Comparison of ENCODE assay signal across 17 mouse cellular contexts in the genomic region with DNA sequence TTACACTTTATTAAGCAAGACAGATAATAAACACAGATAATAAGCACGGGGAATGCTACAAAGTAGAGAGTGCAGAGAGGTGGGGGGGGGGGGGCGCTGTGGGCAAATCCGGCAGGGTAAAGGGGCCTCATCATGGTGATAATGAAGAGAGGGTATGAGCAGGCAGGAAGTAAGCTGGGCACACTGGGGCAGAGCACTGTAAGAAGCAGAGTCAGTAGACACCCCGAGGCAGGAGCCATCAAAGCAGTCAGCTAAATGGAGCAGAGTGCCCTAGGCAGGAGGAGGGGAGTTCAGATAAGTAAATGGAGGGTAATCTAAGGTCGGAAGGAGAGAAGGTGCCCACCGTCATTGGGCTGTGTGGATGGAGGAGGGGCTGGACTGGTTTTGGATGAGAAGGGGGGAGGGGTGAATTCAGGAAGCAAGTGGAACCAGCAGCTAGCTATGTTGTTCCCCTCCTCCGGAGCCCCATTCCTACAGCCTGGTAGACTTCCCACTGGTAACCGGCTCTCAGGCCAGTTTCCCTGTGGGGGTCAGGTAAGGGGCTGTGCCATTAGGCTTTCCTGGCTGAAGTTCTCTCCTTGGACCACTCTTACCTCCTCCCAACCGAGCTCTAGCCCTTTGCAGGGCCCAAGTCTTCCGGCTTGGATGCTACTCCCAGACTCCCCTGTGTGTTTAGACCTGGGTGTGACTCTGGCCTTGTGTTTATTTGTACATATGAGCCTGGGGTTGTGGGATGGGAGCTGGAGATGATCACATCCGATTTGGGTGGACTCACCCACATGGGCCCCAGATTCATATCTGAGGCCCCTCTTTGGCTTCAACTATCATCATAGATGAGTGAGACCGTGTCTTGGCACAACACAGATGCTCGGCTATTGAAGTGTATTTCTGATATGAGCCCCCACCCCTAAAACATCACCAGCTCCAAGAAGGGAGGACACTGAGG. TPM values are rescaled to one million over a fixed set of nuclear protein-coding genes. Genes with fewer than 3 reads are reported as not detected.
DNase-seq lines count a peak whose midpoint lies in the region; ATAC-seq lines count a peak whose summit lies in the region.
"Had no signal": no experiment of that assay in that cellular context is flagged by ENCODE, and none has a peak within 500 bp of the region (broad histone marks: within the 10 kb centered on the region; RNA-seq: fewer than 3 reads in every experiment).

No protein-coding gene starts in this region.

- H3K27ac ChIP-seq in heart, embryonic 11.5 days (ENCODE audit: low read depth, low read length) = no peak overlapping the region
- 0 out of 2 replicates have a peak overlapping the region, but pooled peaks have one; percentile 23 for H3K27ac ChIP-seq in midbrain, embryonic 10.5 days (replicated peaks)
- H3K27ac ChIP-seq in midbrain, embryonic 13.5 days = no peak overlapping the region
- no peak overlapping the region for H3K27ac ChIP-seq in embryonic facial prominence, embryonic 14.5 days (replicated peaks; ENCODE audit: low read depth, low read length)
- no peak overlapping the region for H3K27ac ChIP-seq in kidney, embryonic 16.5 days (ENCODE audit: low read length)
- H3K27ac ChIP-seq: layer of hippocampus, adult 2 months had no signal

- ATAC-seq in heart, embryonic 11.5 days (replicated peaks; ENCODE audit: insufficient number of reproducible peaks, low FRiP score, low TSS enrichment) = no peak
- no peak for ATAC-seq in midbrain, embryonic 13.5 days
- ATAC-seq in embryonic facial prominence, embryonic 14.5 days (ENCODE audit: low read depth) = no peak
- ATAC-seq in kidney, embryonic 16.5 days (ENCODE audit: low FRiP score, low TSS enrichment) = no peak
- ATAC-seq: forebrain, postnatal 0 days; intestine, embryonic 16.5 days; Patski had no signal

- intact Hi-C loops in heart, postnatal 36 days (cut with DNase I) = no loop called here

- DNase-seq in heart, postnatal 36 days = no peak
- peak; percentile 20 for DNase-seq in midbrain, embryonic 10.5 days (ENCODE audit: low spot score)
- DNase-seq in embryonic facial prominence, embryonic 14.5 days (ENCODE audit: low spot score) = no peak
- peak; percentile 40 for DNase-seq in thymus, postnatal 25 days
- no peak for DNase-seq in gastrocnemius, postnatal 4 days (ENCODE audit: low spot score in 2 of 2)
- DNase-seq: B cell, adult 2 months; cerebellum, adult 9-10 months; forebrain, postnatal 0 days; lung, adult 18-20 months; right cerebral cortex, postnatal 14 days had no signal

- no peaks in the 10 kb centered on the region for H3K9me3 ChIP-seq in heart, embryonic 11.5 days (replicated peaks; ENCODE audit: control insufficient read depth, low read length)
- H3K9me3 ChIP-seq in midbrain, embryonic 10.5 days (replicated peaks) = no peaks in the 10 kb centered on the region
- no peaks in the 10 kb centered on the region for H3K9me3 ChIP-seq in midbrain, embryonic 13.5 days
- H3K9me3 ChIP-seq in embryonic facial prominence, embryonic 14.5 days (ENCODE audit: control insufficient read depth, low read length) = no peaks in the 10 kb centered on the region
- no peaks in the 10 kb centered on the region for H3K9me3 ChIP-seq in kidney, embryonic 16.5 days (ENCODE audit: low read length)
- H3K9me3 ChIP-seq: embryonic facial prominence, embryonic 15.5 days had no signal

- peak overlapping the region; percentile 1; the same call in 1 of the 2 replicates for H3K4me2 ChIP-seq in heart, embryonic 11.5 days
- no peak overlapping the region for H3K4me2 ChIP-seq in midbrain, embryonic 13.5 days (replicated peaks)
- H3K4me2 ChIP-seq in embryonic facial prominence, embryonic 14.5 days (ENCODE audit: low read depth, low read length) = peak overlapping the region; percentile 10; the same call in 1 of the 2 replicates
- H3K4me2 ChIP-seq in kidney, embryonic 16.5 days (replicated peaks; ENCODE audit: low read depth, low read length) = no peak overlapping the region

- peaks cover 31% of the 10 kb centered on the region for H3K4me1 ChIP-seq in heart, embryonic 11.5 days (ENCODE audit: control insufficient read depth, insufficient read depth, low read length)
- H3K4me1 ChIP-seq in midbrain, embryonic 10.5 days = peaks cover 75% of the 10 kb centered on the region
- peaks cover 41% of the 10 kb centered on the region for H3K4me1 ChIP-seq in midbrain, embryonic 13.5 days (replicated peaks)
- peaks cover 34% of the 10 kb centered on the region for H3K4me1 ChIP-seq in embryonic facial prominence, embryonic 14.5 days (ENCODE audit: control insufficient read depth, insufficient read depth, low read length)
- peaks cover 33% of the 10 kb centered on the region for H3K4me1 ChIP-seq in kidney, embryonic 16.5 days (ENCODE audit: insufficient read depth, low read length)

- no peak overlapping the region for H3K9ac ChIP-seq in heart, embryonic 11.5 days (ENCODE audit: low read depth, low read length)
- H3K9ac ChIP-seq in midbrain, embryonic 13.5 days (replicated peaks) = no peak overlapping the region
- H3K9ac ChIP-seq in embryonic facial prominence, embryonic 14.5 days (ENCODE audit: low read depth, low read length) = no peak overlapping the region
- H3K9ac ChIP-seq in kidney, embryonic 16.5 days (replicated peaks; ENCODE audit: low read length) = no peak overlapping the region
- H3K9ac ChIP-seq: embryonic facial prominence, embryonic 15.5 days; forebrain, postnatal 0 days had no signal

- no peaks in the 10 kb centered on the region for H3K36me3 ChIP-seq in heart, embryonic 11.5 days (ENCODE audit: control insufficient read depth, insufficient read depth, low read length)
- H3K36me3 ChIP-seq in midbrain, embryonic 10.5 days = no peaks in the 10 kb centered on the region
- H3K36me3 ChIP-seq in midbrain, embryonic 13.5 days = no peaks in the 10 kb centered on the region
- no peaks in the 10 kb centered on the region for H3K36me3 ChIP-seq in embryonic facial prominence, embryonic 14.5 days (ENCODE audit: control insufficient read depth, insufficient read depth, low read length)
- no peaks in the 10 kb centered on the region for H3K36me3 ChIP-seq in kidney, embryonic 16.5 days (ENCODE audit: insufficient read depth, low read length)
- H3K36me3 ChIP-seq: embryonic facial prominence, embryonic 15.5 days had no signal

- WGBS in heart, embryonic 11.5 days (ENCODE audit: insufficient replicate concordance) = 14% methylated on average over 12 of the region's 13 CpGs
- 28% methylated on average over 13 of the region's 13 CpGs for WGBS in midbrain, embryonic 10.5 days
- 30% methylated on average over 13 of the region's 13 CpGs for WGBS in midbrain, embryonic 13.5 days
- 21% methylated on average over 12 of the region's 13 CpGs for WGBS in embryonic facial prominence, embryonic 14.5 days
- WGBS in kidney, embryonic 16.5 days = 28% methylated on average over 12 of the region's 13 CpGs

- H3K4me3 ChIP-seq in heart, embryonic 11.5 days (ENCODE audit: low read depth, low read length) = no peak overlapping the region
- no peak overlapping the region for H3K4me3 ChIP-seq in midbrain, embryonic 10.5 days
- no peak overlapping the region for H3K4me3 ChIP-seq in midbrain, embryonic 13.5 days (replicated peaks)
- H3K4me3 ChIP-seq in embryonic facial prominence, embryonic 14.5 days (ENCODE audit: low read depth, low read length) = no peak overlapping the region
- H3K4me3 ChIP-seq in kidney, embryonic 16.5 days (ENCODE audit: low read length) = no peak overlapping the region
- H3K4me3 ChIP-seq: layer of hippocampus, adult 2 months had no signal

- peaks cover 46% of the 10 kb centered on the region for H3K27me3 ChIP-seq in heart, embryonic 11.5 days (ENCODE audit: control insufficient read depth, insufficient read depth, low read length)
- H3K27me3 ChIP-seq in midbrain, embryonic 10.5 days (ENCODE audit: low read depth, poor library complexity, severe bottlenecking) = peaks cover 82% of the 10 kb centered on the region
- H3K27me3 ChIP-seq in midbrain, embryonic 13.5 days = peaks cover 81% of the 10 kb centered on the region
- H3K27me3 ChIP-seq in embryonic facial prominence, embryonic 14.5 days (replicated peaks; ENCODE audit: control insufficient read depth, insufficient read depth, low read length) = peaks cover 49% of the 10 kb centered on the region
- peaks cover 63% of the 10 kb centered on the region for H3K27me3 ChIP-seq in kidney, embryonic 16.5 days (ENCODE audit: insufficient read depth, low read length)
- H3K27me3 ChIP-seq: Patski had no signal

RNA-seq across cellular contexts. Expression of a gene that starts 1.9 kb away (rescaled TPM):
- 1.7 and 1.9 TPM in 2 replicates for polyA plus RNA-seq in heart, embryonic 11.5 days (2014; fragmentation: Nextera tagmentation; extraction: Ambion mirVana)
- total RNA-seq in heart, postnatal 36 days (2021) = 1 to 10 TPM; 1.1 to 1.8 TPM
- 1.3 and 1.4 TPM in 2 replicates for polyA plus RNA-seq in midbrain, embryonic 10.5 days (2016; fragmentation: Nextera tagmentation; extraction: Ambion mirVana)
- polyA plus RNA-seq in midbrain, embryonic 13.5 days (2015; fragmentation: Nextera tagmentation; extraction: Ambion mirVana) = 0.66 and 1.3 TPM in 2 replicates
- 1.3 and 1.4 TPM in 2 replicates for polyA plus RNA-seq in embryonic facial prominence, embryonic 14.5 days (2014; fragmentation: Nextera tagmentation; extraction: Ambion mirVana)
- 0.54 and 0.80 TPM in 2 replicates for polyA plus RNA-seq in kidney, embryonic 16.5 days (2015; fragmentation: Nextera tagmentation; extraction: Ambion mirVana)
- total RNA-seq in gastrocnemius, postnatal 4 days (2021) = 1 to 10 TPM; 3.2 to 3.4 TPM

Comparison
In these comparisons a context has a peak if more than half of its experiments do, and no peak if none do; other contexts are left out.
1. H3K4me2 ChIP-seq: peak in heart, embryonic 11.5 days (single experiment) and embryonic facial prominence, embryonic 14.5 days (single experiment); none in midbrain, embryonic 13.5 days (single experiment) and kidney, embryonic 16.5 days (single experiment).
2. DNase-seq: peak in midbrain, embryonic 10.5 days (single experiment) and thymus, postnatal 25 days (single experiment); none in heart, postnatal 36 days (0 of 2), embryonic facial prominence, embryonic 14.5 days (single experiment) and gastrocnemius, postnatal 4 days (0 of 2).